Mouse (Mus musculus) splenic B cell, adult 2 months (primary cell): ENCODE data around the gene Msh3.

Source experiments
- DNase-seq: peaks from one replicate; pipeline ENCODE4 v3.0.0-alpha.2; 2011; ENCODE audit warnings: low read depth, low spot score
- H3K27me3 ChIP-seq: 2 replicates; pipeline ENCODE4 v1.6.1; 2012; ENCODE audit warnings: mild to moderate bottlenecking, low read length, moderate library complexity, mixed read lengths; ENCODE audit not compliant: control insufficient read depth, poor library complexity, insufficient read depth, severe bottlenecking
- H3K36me3 ChIP-seq: 2 replicates; pipeline ENCODE4 v1.6.1; 2012; ENCODE audit warnings: mild to moderate bottlenecking, low read length, moderate library complexity, mixed read lengths; ENCODE audit not compliant: control insufficient read depth, poor library complexity, insufficient read depth, severe bottlenecking

Msh3 gene

DNA sequence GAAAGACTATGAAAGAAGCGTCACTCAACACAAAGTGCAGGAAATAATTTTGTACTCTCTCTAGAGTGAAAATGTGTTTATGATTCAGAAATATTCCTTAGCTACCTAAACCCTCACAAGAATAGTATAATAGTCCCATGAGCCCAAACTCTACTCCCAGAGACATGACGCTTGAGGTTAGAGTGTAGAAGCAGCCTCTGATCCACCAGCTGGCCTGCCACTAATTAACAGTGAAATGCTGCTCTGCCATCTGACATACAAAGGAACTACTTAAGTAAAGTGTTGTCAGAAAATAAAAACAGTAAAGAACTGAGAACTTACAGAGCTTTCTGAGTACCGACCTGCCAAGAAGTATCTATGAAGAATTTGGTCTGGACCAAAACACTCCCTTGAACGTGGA lies 52.3 kb downstream of the Msh3 start:
- no peaks in the 10 kb centered on the region for H3K27me3 ChIP-seq
- H3K36me3 ChIP-seq = peaks cover 2% of the 10 kb centered on the region; the same call in 1 of the 2 replicates
- no peak for DNase-seq

DNA sequence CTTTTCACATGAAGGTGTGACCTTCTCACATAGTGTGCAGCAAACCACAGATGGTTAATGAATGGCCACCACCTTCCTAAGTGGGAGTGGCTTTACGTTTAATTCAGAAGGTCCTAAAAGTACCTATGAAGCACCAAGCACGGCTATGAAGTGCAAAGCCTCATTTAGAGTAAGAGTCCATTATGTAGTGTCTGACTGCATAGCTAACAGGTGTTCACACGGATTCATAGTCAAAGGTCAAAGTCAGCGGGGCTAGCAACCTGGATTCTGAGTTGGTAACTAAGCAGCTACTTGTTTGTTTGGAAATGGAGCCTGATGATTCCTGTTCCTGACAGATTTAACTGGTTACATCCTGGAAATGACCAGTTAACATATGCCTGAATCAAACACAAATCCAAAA lies 53.0 kb downstream of the Msh3 start:
- no peak for DNase-seq
- H3K36me3 ChIP-seq = no peaks in the 10 kb centered on the region; the same call in 1 of the 2 replicates
- no peaks in the 10 kb centered on the region for H3K27me3 ChIP-seq

GRCm38 (mm10) chr13:92299522-92299921 lies 55.3 kb downstream of the Msh3 start:
- no peaks in the 10 kb centered on the region for H3K27me3 ChIP-seq
- DNase-seq = no peak

GRCm38 (mm10) chr13:92297021-92297420 lies 57.8 kb downstream of the Msh3 start:
- Histone ChIP-seq H3K36me3 (no peaks in the 10 kb centered on the region; the same call in 1 of the 2 replicates), H3K27me3 (no peaks in the 10 kb centered on the region)
- DNase-seq = no peak

More at GRCm38 (mm10) chr13:92299522-92299921, 55.3 kb downstream of the Msh3 start:
- no peaks in the 10 kb centered on the region; the same call in 1 of the 2 replicates for H3K36me3 ChIP-seq

- no peaks in the 10 kb centered on the region for H3K27me3 ChIP-seq
- DNase-seq = no peak
- H3K36me3 ChIP-seq = no peaks in the 10 kb centered on the region; the same call in 1 of the 2 replicates
These were observed 58.3 kb downstream of the Msh3 start for GRCm38 (mm10) chr13:92296490-92296889.

DNA sequence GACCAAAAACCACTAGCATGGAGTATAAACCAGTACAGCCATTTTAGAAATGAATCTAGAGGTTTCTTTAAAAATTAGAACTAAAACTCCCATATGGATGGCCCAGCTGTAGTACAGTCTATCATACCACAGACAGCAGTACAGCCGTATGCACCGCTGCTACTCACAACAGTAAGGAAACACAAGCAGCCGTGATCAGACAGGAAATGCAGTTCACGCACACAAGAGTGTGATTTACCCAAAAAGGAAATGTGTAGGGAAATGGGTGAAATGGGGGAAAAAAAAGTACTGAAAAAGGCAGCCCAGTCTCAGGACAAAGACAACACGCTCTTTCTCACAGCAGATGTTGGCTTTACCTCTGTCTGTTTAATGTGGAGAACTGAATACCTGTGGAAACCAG lies 60.9 kb downstream of the Msh3 start:
- H3K36me3 ChIP-seq = no peaks in the 10 kb centered on the region
- H3K27me3 ChIP-seq = no peaks in the 10 kb centered on the region
- peak; percentile 31 for DNase-seq

GRCm38 (mm10) chr13:92291605-92292004 lies 63.2 kb downstream of the Msh3 start:
- DNase-seq = no peak
- H3K27me3 ChIP-seq = no peaks in the 10 kb centered on the region
- H3K36me3 ChIP-seq = 0 out of 2 replicates have a peak, but pooled peaks cover 2% of the 10 kb centered on the region

- DNase-seq = no peak
- Histone ChIP-seq H3K36me3 (peaks cover 2% of the 10 kb centered on the region; the same call in 1 of the 2 replicates), H3K27me3 (no peaks in the 10 kb centered on the region)
These were observed 77.8 kb downstream of the Msh3 start for GRCm38 (mm10) chr13:92277027-92277426.

DNA sequence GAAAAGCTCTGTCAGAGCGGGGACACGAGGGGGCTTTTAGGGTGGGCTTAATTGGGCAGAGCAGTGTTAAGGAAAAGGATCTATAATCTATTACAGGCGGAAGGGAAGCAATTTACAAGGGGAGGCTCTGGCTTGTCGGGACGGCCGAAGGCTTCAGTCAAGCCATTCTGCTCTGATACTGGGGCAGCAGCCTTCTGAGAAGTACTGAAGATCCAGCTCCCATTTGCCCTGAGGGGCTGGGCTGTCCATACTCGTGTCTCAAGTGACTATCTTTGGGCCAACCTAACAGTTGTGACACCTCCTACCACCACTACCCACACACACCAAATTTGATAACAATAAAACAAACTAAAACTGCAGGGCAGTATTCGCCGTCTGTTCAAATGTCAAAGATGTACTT lies 79.5 kb downstream of the Msh3 start:
- peaks cover 2% of the 10 kb centered on the region; the same call in 1 of the 2 replicates for H3K36me3 ChIP-seq
- no peaks in the 10 kb centered on the region for H3K27me3 ChIP-seq
- no peak for DNase-seq

DNA sequence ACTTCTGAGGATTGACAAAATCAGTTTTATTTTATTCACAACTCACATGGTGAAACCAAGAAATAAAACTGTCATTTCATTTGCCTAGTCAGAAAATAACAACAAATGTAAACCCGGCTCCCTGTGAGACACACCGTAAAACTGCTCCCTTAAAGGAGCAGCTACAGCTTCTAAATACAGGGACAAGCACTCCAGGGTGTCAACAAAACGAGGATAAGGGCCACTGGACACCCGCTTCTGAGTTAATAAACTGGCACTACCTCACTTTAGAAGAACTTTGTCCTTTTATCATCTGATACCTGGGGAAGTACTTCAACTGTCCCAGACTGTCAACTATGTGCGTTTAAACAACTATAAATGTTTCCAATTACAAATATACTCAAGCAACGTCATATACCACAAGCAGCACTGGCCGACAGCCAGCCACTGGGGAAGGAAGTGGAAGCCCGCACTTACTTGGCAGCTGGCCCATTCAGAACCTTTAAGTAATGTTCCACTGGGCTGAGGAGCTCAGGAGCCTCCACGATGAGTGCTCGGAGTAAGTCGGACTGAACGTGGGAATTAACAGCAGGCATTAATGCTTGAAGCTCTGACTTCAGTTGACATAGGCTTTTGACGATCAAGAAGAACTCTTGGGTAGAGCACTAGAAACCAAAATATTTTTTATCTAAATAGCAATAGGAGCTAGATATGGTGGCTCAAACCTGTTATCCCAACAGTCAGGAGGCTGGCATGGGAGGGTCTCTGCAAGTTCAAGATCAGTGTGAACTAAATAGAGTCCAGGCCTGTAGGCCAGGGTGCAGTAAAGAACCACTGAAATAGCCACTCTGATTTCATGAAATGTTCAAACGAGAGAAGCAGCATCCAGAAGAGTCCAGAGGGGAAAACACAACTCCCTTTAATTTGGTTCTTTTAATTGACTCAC lies 80.3 kb downstream of the Msh3 start:
- peaks cover 2% of the 10 kb centered on the region; the same call in 1 of the 2 replicates for H3K36me3 ChIP-seq
- DNase-seq = peak; percentile 39
- no peaks in the 10 kb centered on the region for H3K27me3 ChIP-seq

- Histone ChIP-seq H3K36me3 (no peaks in the 10 kb centered on the region), H3K27me3 (no peaks in the 10 kb centered on the region)
- peak; percentile 29 for DNase-seq
These were observed 87.7 kb downstream of the Msh3 start for GRCm38 (mm10) chr13:92267076-92267475.

DNA sequence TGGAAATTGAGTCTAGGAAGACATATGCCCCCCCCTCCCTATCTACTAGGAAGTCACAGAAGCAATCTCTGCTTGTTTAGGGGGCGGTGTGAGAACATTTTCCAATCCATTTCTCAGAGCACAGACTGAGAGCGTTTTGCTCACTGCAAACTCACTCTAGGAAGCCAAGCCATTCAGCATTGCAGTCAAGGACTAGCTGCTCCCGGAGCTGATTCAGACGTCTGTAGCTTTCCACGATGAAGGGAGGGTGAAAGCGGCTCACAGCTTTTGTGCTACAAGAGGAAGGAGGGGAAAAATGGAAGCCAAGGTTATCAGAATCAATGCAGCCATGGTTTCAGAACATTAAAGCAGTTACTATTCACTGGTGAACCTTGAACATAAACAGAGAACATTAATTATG lies 91.2 kb downstream of the Msh3 start:
- peaks cover 2% of the 10 kb centered on the region; the same call in 1 of the 2 replicates for H3K36me3 ChIP-seq
- H3K27me3 ChIP-seq = no peaks in the 10 kb centered on the region
- DNase-seq = no peak

DNA sequence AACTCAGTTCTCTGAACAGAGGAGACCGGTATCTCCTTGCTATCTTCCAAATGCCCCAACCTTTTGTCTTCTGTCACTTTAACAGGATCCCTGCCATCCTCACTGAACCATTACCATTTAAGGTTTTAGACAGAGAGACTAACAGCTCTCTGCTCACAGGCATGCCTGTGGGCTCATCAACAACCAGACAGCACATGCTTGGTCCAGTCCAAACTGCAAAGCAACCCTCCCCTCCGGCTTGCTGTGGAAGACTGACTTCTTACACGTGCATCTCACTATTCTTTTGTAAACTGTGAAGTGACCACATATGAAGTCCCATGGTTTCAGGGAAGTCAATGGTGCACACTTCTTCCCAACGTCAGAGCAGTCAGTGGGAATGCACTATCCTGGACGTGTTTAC lies 93.5 kb downstream of the Msh3 start:
- DNase-seq = no peak
- H3K27me3 ChIP-seq = no peaks in the 10 kb centered on the region
- H3K36me3 ChIP-seq = peaks cover 5% of the 10 kb centered on the region; the same call in 1 of the 2 replicates

- Histone ChIP-seq H3K27me3 (no peaks in the 10 kb centered on the region), H3K36me3 (peaks cover 10% of the 10 kb centered on the region)
- no peak for DNase-seq
These were observed 99.3 kb downstream of the Msh3 start for GRCm38 (mm10) chr13:92255480-92255879.

GRCm38 (mm10) chr13:92253850-92254249 lies 101.0 kb downstream of the Msh3 start:
- Histone ChIP-seq H3K27me3 (no peaks in the 10 kb centered on the region), H3K36me3 (peaks cover 9% of the 10 kb centered on the region)
- no peak for DNase-seq
